Mouse (Mus musculus): ENCODE results near the gene Dennd4a. TPM values are rescaled to one million over a fixed set of nuclear protein-coding genes. Genes with fewer than 3 reads are reported as not detected.

The Dennd4a gene
- polyA plus RNA-seq, 2 experiments, result 8.7 to 9.7 TPM

DNA sequence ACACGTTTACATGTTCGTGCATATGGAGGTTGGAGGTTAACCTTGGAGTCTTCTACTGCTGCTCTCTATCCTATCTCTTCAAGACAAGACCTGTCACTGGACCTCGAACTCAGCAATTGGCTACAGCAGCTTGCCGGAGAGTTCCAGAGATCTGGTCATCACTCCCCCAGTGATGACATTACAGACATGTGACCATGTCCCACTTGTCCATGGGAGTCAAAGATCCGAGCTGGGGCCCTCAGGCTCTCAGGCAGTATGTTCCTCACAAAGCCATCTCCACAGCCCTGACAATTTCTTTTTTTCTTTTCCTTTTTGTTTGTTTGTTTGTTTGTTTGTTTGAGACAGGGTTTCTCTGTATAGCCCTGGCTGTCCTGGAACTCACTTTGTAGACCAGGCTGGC is 11.6 kb upstream of the Dennd4a start:
- no peak overlapping the region for H3K27ac ChIP-seq (replicated peaks; ENCODE audit: low read depth, low read length)
- no peak overlapping the region for H3K4me2 ChIP-seq (replicated peaks; ENCODE audit: low read depth, low read length, severe bottlenecking)
- H3K36me3 ChIP-seq (ENCODE audit: control insufficient read depth, insufficient read depth, low read length), result no peaks in the 10 kb centered on the region
- no peak overlapping the region for H3K4me3 ChIP-seq (replicated peaks; ENCODE audit: low read length)
- no peak for TF ChIP-seq POLR2A (IDR thresholded peaks at IDR 0.05; ENCODE audit: borderline replicate concordance, extremely low read depth, insufficient read depth, insufficient read length)
- ATAC-seq (ENCODE audit: low FRiP score, low read depth), result no peak
- 90% methylated on average over 5 of the region's 5 CpGs for WGBS
- H3K4me1 ChIP-seq (ENCODE audit: control insufficient read depth, insufficient read depth, low read length), result no peaks in the 10 kb centered on the region
- H3K27me3 ChIP-seq (ENCODE audit: control insufficient read depth, insufficient read depth, low read length), result no peaks in the 10 kb centered on the region
- DNase-seq (ENCODE audit: low spot score), result no peak
- no peak overlapping the region for H3K9ac ChIP-seq (ENCODE audit: low read depth, low read length, severe bottlenecking)
- no peaks in the 10 kb centered on the region for H3K9me3 ChIP-seq (ENCODE audit: control insufficient read depth, low read length)

DNA sequence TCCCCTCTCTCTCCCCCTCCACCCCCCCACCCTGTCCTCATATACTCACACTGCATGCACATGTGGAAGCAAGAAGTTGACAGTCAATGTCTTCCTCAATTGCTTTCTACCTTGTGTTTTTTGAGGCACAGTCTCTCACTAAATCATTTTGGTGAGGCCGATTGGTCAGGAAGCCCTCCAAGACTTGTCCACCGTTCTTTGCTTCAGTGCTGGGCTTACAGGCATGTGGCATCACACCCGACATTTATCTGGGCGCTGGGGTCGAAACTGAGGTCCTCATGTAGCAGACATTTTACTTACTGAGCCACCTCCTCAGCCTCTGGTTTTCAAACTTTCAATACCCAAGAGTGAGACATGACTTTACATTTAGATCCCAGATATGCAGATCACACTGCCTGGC is 8.6 kb upstream of the Dennd4a start:
- no peak overlapping the region for H3K4me3 ChIP-seq (replicated peaks; ENCODE audit: low read length)
- ATAC-seq (ENCODE audit: low FRiP score, low read depth), result no peak
- H3K9me3 ChIP-seq (ENCODE audit: control insufficient read depth, low read length), result no peaks in the 10 kb centered on the region
- no peak for TF ChIP-seq POLR2A (IDR thresholded peaks at IDR 0.05; ENCODE audit: borderline replicate concordance, extremely low read depth, insufficient read depth, insufficient read length)
- no peak for DNase-seq (ENCODE audit: low spot score)
- H3K4me1 ChIP-seq (ENCODE audit: control insufficient read depth, insufficient read depth, low read length), result no peaks in the 10 kb centered on the region
- WGBS, result 82% methylated on average over 5 of the region's 5 CpGs
- H3K4me2 ChIP-seq (replicated peaks; ENCODE audit: low read depth, low read length, severe bottlenecking), result no peak overlapping the region
- H3K36me3 ChIP-seq (ENCODE audit: control insufficient read depth, insufficient read depth, low read length), result no peaks in the 10 kb centered on the region
- H3K27ac ChIP-seq (replicated peaks; ENCODE audit: low read depth, low read length), result no peak overlapping the region
- H3K9ac ChIP-seq (ENCODE audit: low read depth, low read length, severe bottlenecking), result no peak overlapping the region
- H3K27me3 ChIP-seq (ENCODE audit: control insufficient read depth, insufficient read depth, low read length), result no peaks in the 10 kb centered on the region

DNA sequence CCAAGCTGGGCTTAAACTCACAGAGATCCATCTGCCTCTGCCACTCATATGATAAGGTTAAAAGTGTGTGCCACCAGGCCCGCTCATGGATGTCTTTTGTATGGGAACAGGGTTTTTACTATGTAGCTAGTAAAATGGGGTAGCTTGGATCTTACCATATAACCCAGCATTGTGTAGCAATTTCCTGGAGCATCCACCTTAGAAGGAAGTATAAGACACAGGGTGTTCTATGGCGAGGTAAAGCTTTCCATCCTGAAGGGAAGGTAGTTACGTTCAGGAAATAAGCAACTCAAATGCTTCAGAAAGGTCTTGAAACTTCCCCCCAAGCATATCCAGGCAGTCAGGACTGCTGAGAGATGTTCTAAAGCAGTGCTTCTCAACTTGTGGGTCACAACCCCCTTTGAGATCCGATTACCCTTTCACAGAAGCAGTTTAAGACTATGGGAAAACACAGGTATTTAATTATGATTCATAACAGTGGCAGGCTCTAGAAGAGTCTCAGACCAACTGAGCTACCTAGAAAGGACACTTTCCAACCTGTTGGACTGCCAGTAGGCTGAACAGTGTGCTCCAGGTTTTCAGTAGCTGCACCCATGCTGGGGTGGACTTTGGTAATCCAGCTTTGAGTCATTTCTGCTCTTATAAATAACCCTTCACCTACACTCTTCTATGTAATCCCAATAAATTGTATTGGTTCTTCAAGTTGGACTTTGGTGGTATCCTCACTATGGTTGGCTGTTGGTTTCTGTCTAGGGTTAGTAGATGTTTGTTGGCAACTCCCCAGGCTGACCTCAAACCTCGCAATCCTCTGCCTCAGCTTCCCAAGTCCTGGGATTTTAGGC is 7.5 kb upstream of the Dennd4a start:
- Histone ChIP-seq H3K9ac (ENCODE audit: low read depth, low read length, severe bottlenecking) (no peak overlapping the region), H3K4me2 (replicated peaks; ENCODE audit: low read depth, low read length, severe bottlenecking) (no peak overlapping the region), H3K4me3 (replicated peaks; ENCODE audit: low read length) (no peak overlapping the region), H3K27me3 (ENCODE audit: control insufficient read depth, insufficient read depth, low read length) (no peaks in the 10 kb centered on the region), H3K4me1 (ENCODE audit: control insufficient read depth, insufficient read depth, low read length) (no peaks in the 10 kb centered on the region), H3K36me3 (ENCODE audit: control insufficient read depth, insufficient read depth, low read length) (no peaks in the 10 kb centered on the region), H3K27ac (replicated peaks; ENCODE audit: low read depth, low read length) (no peak overlapping the region), H3K9me3 (ENCODE audit: control insufficient read depth, low read length) (no peaks in the 10 kb centered on the region)
- 77% methylated on average over 5 of the region's 5 CpGs for WGBS
- ATAC-seq (ENCODE audit: low FRiP score, low read depth) (no peak), DNase-seq (ENCODE audit: low spot score) (no peak)
- TF ChIP-seq POLR2A (IDR thresholded peaks at IDR 0.05; ENCODE audit: borderline replicate concordance, extremely low read depth, insufficient read depth, insufficient read length), result no peak

DNA sequence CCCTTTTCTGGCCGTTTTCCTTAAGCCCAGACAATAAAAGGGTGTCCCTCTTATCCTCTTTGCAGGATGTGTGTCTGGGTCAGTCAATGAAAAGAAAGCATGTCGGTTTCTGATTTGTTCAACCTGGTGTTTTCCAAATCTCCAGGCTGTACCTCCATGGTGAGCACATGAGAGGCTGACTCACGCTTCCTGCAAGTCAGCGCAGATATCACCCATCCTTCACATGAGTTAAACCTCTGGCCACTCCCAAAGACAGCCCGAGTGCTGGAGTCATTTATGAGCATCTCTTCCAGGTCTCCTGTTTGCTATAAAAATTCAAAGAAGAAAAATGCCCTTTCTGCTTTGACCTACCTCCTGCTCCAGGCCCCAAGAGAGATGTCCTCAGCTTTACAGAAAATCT is 5.3 kb upstream of the Dennd4a start:
- Histone ChIP-seq H3K27ac (replicated peaks; ENCODE audit: low read depth, low read length) (no peak overlapping the region), H3K9ac (ENCODE audit: low read depth, low read length, severe bottlenecking) (no peak overlapping the region), H3K9me3 (ENCODE audit: control insufficient read depth, low read length) (no peaks in the 10 kb centered on the region), H3K4me3 (replicated peaks; ENCODE audit: low read length) (no peak overlapping the region), H3K4me1 (ENCODE audit: control insufficient read depth, insufficient read depth, low read length) (0 out of 2 replicates have a peak, but pooled peaks cover 6% of the 10 kb centered on the region), H3K36me3 (ENCODE audit: control insufficient read depth, insufficient read depth, low read length) (no peaks in the 10 kb centered on the region), H3K27me3 (ENCODE audit: control insufficient read depth, insufficient read depth, low read length) (no peaks in the 10 kb centered on the region), H3K4me2 (replicated peaks; ENCODE audit: low read depth, low read length, severe bottlenecking) (no peak overlapping the region)
- DNase-seq (ENCODE audit: low spot score), result no peak
- no peak for TF ChIP-seq POLR2A (IDR thresholded peaks at IDR 0.05; ENCODE audit: borderline replicate concordance, extremely low read depth, insufficient read depth, insufficient read length)
- ATAC-seq (ENCODE audit: low FRiP score, low read depth), result no peak
- WGBS, result 48% methylated on average over 5 of the region's 5 CpGs

DNA sequence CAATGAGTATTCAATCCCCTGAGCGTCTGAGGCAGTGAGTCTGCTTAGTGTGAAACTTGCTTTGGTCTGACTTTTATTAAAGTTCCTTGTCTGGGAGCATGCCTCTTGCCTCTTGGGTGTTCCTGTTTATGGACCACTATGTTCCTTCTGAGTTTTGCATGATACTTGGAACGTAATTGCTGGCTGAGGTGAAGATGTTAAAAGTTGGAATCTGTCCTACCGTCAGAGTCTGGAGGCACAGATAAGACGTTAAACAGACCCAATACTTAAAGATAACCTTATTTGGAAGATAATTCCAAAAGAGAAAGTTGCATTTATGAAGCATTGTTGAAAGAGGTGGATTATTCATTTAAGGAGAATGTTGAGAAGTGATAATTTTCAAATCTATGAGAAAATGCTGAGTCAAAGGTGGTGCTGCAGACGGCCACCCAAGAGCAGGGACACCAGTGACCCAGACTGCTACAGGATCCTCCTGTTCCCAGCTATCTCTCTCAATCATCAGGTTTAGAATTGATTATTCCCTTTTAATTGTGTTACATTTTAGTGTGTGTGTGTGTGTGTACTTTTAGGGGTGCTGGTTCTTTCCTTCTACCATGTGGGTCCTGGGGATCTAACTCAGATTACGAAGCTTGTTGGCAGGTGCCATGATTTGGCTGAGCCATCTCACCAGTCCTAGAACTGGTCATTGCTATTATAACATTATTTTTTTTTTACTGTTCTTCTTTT is 4.6 kb upstream of the Dennd4a start:
- H3K27ac ChIP-seq (replicated peaks; ENCODE audit: low read depth, low read length), result no peak overlapping the region
- no peak for ATAC-seq (ENCODE audit: low FRiP score, low read depth)
- no peaks in the 10 kb centered on the region for H3K36me3 ChIP-seq (ENCODE audit: control insufficient read depth, insufficient read depth, low read length)
- WGBS, result 57% methylated on average over 6 of the region's 6 CpGs
- no peaks in the 10 kb centered on the region for H3K27me3 ChIP-seq (ENCODE audit: control insufficient read depth, insufficient read depth, low read length)
- no peak for DNase-seq (ENCODE audit: low spot score)
- H3K4me3 ChIP-seq (replicated peaks; ENCODE audit: low read length), result no peak overlapping the region
- TF ChIP-seq POLR2A (IDR thresholded peaks at IDR 0.05; ENCODE audit: borderline replicate concordance, extremely low read depth, insufficient read depth, insufficient read length), result no peak
- H3K9me3 ChIP-seq (ENCODE audit: control insufficient read depth, low read length), result no peaks in the 10 kb centered on the region
- H3K4me2 ChIP-seq (replicated peaks; ENCODE audit: low read depth, low read length, severe bottlenecking), result no peak overlapping the region
- no peak overlapping the region for H3K9ac ChIP-seq (ENCODE audit: low read depth, low read length, severe bottlenecking)
- 0 out of 2 replicates have a peak, but pooled peaks cover 6% of the 10 kb centered on the region for H3K4me1 ChIP-seq (ENCODE audit: control insufficient read depth, insufficient read depth, low read length)

Measured in limb, embryonic 14.5 days (tissue).